Mouse (Mus musculus): ENCODE data around the gene Iqgap2. TPM values are rescaled to one million over a fixed set of nuclear protein-coding genes. Genes with fewer than 3 reads are reported as not detected.

The Iqgap2 gene
- polyA plus RNA-seq, 1 experiment from 2014 or later: 3.0 TPM

DNA sequence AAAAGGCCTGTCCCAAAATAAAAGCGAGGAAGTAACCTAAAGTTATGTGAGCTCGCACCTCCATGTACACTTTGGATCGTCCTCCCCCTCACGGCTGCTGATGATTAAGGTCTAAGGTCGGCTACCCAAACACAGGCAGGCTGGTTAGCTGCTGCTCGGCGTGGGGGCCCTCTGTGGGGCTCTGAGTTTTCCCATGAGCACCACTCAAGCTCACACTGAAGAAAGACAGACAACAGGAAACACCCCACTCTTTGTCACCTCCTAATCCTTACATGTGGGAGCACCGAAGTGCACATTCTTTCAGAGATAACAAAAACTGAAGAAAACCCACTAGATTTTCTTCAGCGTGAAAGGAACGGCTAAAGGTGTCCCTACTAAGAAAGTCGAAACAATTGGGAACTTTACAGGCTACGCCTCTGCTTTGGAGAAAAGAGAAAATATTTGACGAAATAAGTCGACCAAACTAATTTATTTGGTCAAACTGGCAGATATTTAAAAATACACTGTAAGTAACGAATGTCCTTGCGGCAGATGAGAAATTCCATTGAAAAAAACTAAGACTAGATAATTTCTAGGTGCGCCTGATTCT is 274.5 kb downstream of the Iqgap2 start:
- Histone ChIP-seq H3K4me3 (ENCODE audit: low read depth, low read length) (peak overlapping the region; percentile 87), H3K9ac (ENCODE audit: low read depth, low read length) (peak overlapping the region; percentile 92), H3K36me3 (ENCODE audit: control insufficient read depth, insufficient read depth, low read length) (no peaks in the 10 kb centered on the region), H3K27ac (ENCODE audit: low read length) (no peak overlapping the region), H3K4me1 (ENCODE audit: control insufficient read depth, insufficient read depth, low read length) (peaks cover 29% of the 10 kb centered on the region), H3K27me3 (ENCODE audit: control insufficient read depth, insufficient read depth, low read depth, low read length) (no peaks in the 10 kb centered on the region), H3K4me2 (ENCODE audit: low read length) (peak overlapping the region; percentile 79), H3K9me3 (replicated peaks; ENCODE audit: control insufficient read depth, low read length, poor library complexity, severe bottlenecking) (no peaks in the 10 kb centered on the region)
- WGBS: 7% methylated on average over 17 of the region's 17 CpGs
- ATAC-seq: no peak

DNA sequence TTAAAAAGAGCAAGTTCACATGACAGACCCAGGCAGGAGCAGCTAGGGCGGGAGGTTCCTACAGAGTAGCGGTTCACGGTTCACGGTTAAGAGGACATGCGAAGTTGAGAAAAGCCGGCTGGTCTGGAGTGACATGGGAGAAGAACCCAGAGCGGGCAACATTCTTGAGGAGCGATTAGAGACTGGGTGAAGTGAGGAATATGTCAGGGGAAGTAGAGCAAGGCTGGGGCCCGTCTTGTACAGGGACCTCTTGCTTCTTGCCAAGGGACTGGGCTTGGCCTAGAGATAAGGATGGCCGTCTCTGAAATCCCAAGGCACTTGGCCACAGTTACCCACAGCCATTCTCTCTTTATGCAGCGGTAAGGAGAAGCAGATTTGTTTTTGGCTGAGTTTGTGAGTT is 275.2 kb downstream of the Iqgap2 start:
- Histone ChIP-seq H3K9ac (ENCODE audit: low read depth, low read length) (peak overlapping the region; percentile 92; the same call in 1 of the 2 replicates), H3K4me1 (ENCODE audit: control insufficient read depth, insufficient read depth, low read length) (peaks cover 29% of the 10 kb centered on the region), H3K4me2 (ENCODE audit: low read length) (peak overlapping the region; percentile 79), H3K27me3 (ENCODE audit: control insufficient read depth, insufficient read depth, low read depth, low read length) (no peaks in the 10 kb centered on the region), H3K27ac (ENCODE audit: low read length) (no peak overlapping the region), H3K36me3 (ENCODE audit: control insufficient read depth, insufficient read depth, low read length) (no peaks in the 10 kb centered on the region), H3K9me3 (replicated peaks; ENCODE audit: control insufficient read depth, low read length, poor library complexity, severe bottlenecking) (no peaks in the 10 kb centered on the region), H3K4me3 (ENCODE audit: low read depth, low read length) (peak overlapping the region; percentile 87)
- 48% methylated on average over 11 of the region's 11 CpGs for WGBS
- ATAC-seq: no peak

- WGBS: 68% methylated on average over 6 of the region's 6 CpGs
- no peak overlapping the region for H3K4me3 ChIP-seq (ENCODE audit: low read depth, low read length)
- peaks cover 29% of the 10 kb centered on the region for H3K4me1 ChIP-seq (ENCODE audit: control insufficient read depth, insufficient read depth, low read length)
- no peak for ATAC-seq
- H3K36me3 ChIP-seq (ENCODE audit: control insufficient read depth, insufficient read depth, low read length): 0 out of 2 replicates have a peak, but pooled peaks cover 3% of the 10 kb centered on the region
- H3K4me2 ChIP-seq (ENCODE audit: low read length): no peak overlapping the region
- no peaks in the 10 kb centered on the region for H3K27me3 ChIP-seq (ENCODE audit: control insufficient read depth, insufficient read depth, low read depth, low read length)
- no peak overlapping the region for H3K9ac ChIP-seq (ENCODE audit: low read depth, low read length)
- no peaks in the 10 kb centered on the region; the same call in 1 of the 2 replicates for H3K9me3 ChIP-seq (replicated peaks; ENCODE audit: control insufficient read depth, low read length, poor library complexity, severe bottlenecking)
- no peak overlapping the region for H3K27ac ChIP-seq (ENCODE audit: low read length)
Observed at GRCm38 (mm10) chr13:95614757-95615156, 277.0 kb downstream of the Iqgap2 start.

DNA sequence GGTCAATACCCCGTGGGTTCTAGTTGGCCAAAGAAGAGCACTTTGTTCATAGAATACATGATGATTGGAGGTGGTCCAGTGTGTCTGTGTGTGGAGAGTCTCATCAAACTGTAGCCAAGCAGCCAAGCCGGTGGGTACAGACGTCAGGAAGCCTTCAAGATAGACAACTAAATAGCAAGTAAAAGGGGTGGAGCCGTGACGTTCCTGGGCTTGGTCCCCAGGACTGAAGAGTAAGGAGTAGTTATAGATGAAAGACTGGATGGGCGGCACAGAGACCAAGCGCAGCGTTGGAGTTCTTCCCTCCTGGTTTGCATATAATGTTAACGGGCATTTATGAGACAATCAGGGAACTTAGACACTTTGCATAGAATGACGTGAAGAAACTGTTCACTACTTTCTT is 279.5 kb downstream of the Iqgap2 start:
- Histone ChIP-seq H3K4me2 (ENCODE audit: low read length) (no peak overlapping the region), H3K27me3 (ENCODE audit: control insufficient read depth, insufficient read depth, low read depth, low read length) (no peaks in the 10 kb centered on the region), H3K27ac (ENCODE audit: low read length) (no peak overlapping the region), H3K36me3 (ENCODE audit: control insufficient read depth, insufficient read depth, low read length) (0 out of 2 replicates have a peak, but pooled peaks cover 3% of the 10 kb centered on the region), H3K9me3 (replicated peaks; ENCODE audit: control insufficient read depth, low read length, poor library complexity, severe bottlenecking) (no peaks in the 10 kb centered on the region; the same call in none of the 2 replicates), H3K4me1 (ENCODE audit: control insufficient read depth, insufficient read depth, low read length) (peaks cover 24% of the 10 kb centered on the region), H3K4me3 (ENCODE audit: low read depth, low read length) (no peak overlapping the region), H3K9ac (ENCODE audit: low read depth, low read length) (no peak overlapping the region)
- no peak for ATAC-seq
- WGBS: 91% methylated on average over 10 of the region's 10 CpGs

- 82% methylated on average over 4 of the region's 4 CpGs for WGBS
- Histone ChIP-seq H3K27ac (ENCODE audit: low read length) (no peak overlapping the region), H3K27me3 (ENCODE audit: control insufficient read depth, insufficient read depth, low read depth, low read length) (no peaks in the 10 kb centered on the region), H3K4me1 (ENCODE audit: control insufficient read depth, insufficient read depth, low read length) (peaks cover 20% of the 10 kb centered on the region), H3K4me3 (ENCODE audit: low read depth, low read length) (no peak overlapping the region), H3K4me2 (ENCODE audit: low read length) (no peak overlapping the region), H3K36me3 (ENCODE audit: control insufficient read depth, insufficient read depth, low read length) (0 out of 2 replicates have a peak, but pooled peaks cover 3% of the 10 kb centered on the region), H3K9me3 (replicated peaks; ENCODE audit: control insufficient read depth, low read length, poor library complexity, severe bottlenecking) (no peaks in the 10 kb centered on the region; the same call in none of the 2 replicates), H3K9ac (ENCODE audit: low read depth, low read length) (no peak overlapping the region)
- no peak for ATAC-seq
Observed at GRCm38 (mm10) chr13:95611752-95612151, 280.0 kb downstream of the Iqgap2 start.

DNA sequence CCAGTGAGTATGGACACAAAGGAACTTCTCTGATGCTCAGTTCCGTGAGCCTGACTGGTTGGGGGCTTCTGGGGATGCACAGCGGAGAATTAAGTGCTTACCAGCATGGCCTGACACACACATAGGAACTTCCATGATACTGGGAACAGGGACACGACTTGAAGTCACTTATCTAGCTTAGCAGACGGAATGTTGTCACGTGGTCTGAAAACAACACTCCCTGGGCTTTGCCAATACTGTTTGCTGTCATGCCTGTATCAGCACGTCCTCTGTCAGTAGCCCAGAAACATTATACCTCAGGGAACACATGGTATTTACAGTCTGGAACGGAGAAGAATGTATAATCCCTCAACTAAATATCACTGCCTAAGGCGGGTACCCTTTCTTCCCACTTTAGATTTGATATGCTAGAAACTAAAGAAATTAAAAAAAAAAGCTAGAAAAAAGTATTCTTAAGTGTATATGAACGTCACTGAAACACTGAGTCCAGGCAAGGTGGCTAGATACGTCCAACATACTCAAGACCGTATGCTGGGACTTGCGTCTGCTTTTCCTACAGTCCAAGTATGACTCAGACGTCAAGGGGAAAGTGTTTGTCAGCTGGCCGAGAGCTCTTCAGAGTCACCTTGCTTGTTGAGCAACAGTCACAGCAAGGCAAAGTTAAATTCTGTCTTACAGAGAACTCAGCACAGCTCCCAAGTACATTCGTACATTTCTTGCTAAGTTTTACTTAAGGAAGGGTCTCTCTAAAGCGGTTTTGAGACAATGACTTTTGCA is 280.7 kb downstream of the Iqgap2 start:
- H3K36me3 ChIP-seq (ENCODE audit: control insufficient read depth, insufficient read depth, low read length): peaks cover 8% of the 10 kb centered on the region; the same call in 1 of the 2 replicates
- no peak overlapping the region for H3K9ac ChIP-seq (ENCODE audit: low read depth, low read length)
- H3K4me3 ChIP-seq (ENCODE audit: low read depth, low read length): no peak overlapping the region
- no peaks in the 10 kb centered on the region for H3K27me3 ChIP-seq (ENCODE audit: control insufficient read depth, insufficient read depth, low read depth, low read length)
- H3K4me2 ChIP-seq (ENCODE audit: low read length): no peak overlapping the region
- H3K9me3 ChIP-seq (replicated peaks; ENCODE audit: control insufficient read depth, low read length, poor library complexity, severe bottlenecking): no peaks in the 10 kb centered on the region; the same call in none of the 2 replicates
- ATAC-seq: no peak
- no peak overlapping the region for H3K27ac ChIP-seq (ENCODE audit: low read length)
- 86% methylated on average over 16 of the region's 16 CpGs for WGBS
- peaks cover 12% of the 10 kb centered on the region for H3K4me1 ChIP-seq (ENCODE audit: control insufficient read depth, insufficient read depth, low read length)

DNA sequence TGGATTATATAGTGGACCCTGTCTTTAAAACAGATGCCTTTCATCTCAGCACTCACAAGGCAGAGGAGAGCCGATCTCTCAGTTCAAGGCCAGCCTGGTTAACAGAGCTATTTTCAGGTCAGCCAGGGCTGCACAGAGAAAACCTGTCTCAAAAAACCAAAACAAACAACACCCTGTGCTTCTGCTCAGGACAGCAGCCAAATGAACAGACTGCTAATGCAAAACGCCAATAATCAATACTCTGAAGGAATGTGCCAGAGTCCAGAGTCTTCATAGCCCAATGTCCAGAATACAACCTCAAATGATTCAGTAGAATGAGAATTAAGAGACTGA is 282.7 kb downstream of the Iqgap2 start:
- Histone ChIP-seq H3K4me2 (ENCODE audit: low read length) (no peak overlapping the region), H3K4me3 (ENCODE audit: low read depth, low read length) (no peak overlapping the region), H3K4me1 (ENCODE audit: control insufficient read depth, insufficient read depth, low read length) (no peaks in the 10 kb centered on the region), H3K27ac (ENCODE audit: low read length) (no peak overlapping the region), H3K9me3 (replicated peaks; ENCODE audit: control insufficient read depth, low read length, poor library complexity, severe bottlenecking) (no peaks in the 10 kb centered on the region; the same call in none of the 2 replicates), H3K27me3 (ENCODE audit: control insufficient read depth, insufficient read depth, low read depth, low read length) (no peaks in the 10 kb centered on the region), H3K36me3 (ENCODE audit: control insufficient read depth, insufficient read depth, low read length) (peaks cover 18% of the 10 kb centered on the region), H3K9ac (ENCODE audit: low read depth, low read length) (no peak overlapping the region)
- ATAC-seq: no peak
- 82% methylated on average over 2 of the region's 2 CpGs for WGBS

- Histone ChIP-seq H3K4me3 (ENCODE audit: low read depth, low read length) (no peak overlapping the region), H3K27ac (ENCODE audit: low read length) (no peak overlapping the region), H3K9ac (ENCODE audit: low read depth, low read length) (no peak overlapping the region), H3K4me2 (ENCODE audit: low read length) (no peak overlapping the region), H3K36me3 (ENCODE audit: control insufficient read depth, insufficient read depth, low read length) (peaks cover 23% of the 10 kb centered on the region), H3K4me1 (ENCODE audit: control insufficient read depth, insufficient read depth, low read length) (no peaks in the 10 kb centered on the region), H3K9me3 (replicated peaks; ENCODE audit: control insufficient read depth, low read length, poor library complexity, severe bottlenecking) (no peaks in the 10 kb centered on the region; the same call in none of the 2 replicates), H3K27me3 (ENCODE audit: control insufficient read depth, insufficient read depth, low read depth, low read length) (no peaks in the 10 kb centered on the region)
- WGBS: 91% methylated on average over 6 of the region's 6 CpGs
- no peak for ATAC-seq
Observed at GRCm38 (mm10) chr13:95608416-95609087, 283.2 kb downstream of the Iqgap2 start.

DNA sequence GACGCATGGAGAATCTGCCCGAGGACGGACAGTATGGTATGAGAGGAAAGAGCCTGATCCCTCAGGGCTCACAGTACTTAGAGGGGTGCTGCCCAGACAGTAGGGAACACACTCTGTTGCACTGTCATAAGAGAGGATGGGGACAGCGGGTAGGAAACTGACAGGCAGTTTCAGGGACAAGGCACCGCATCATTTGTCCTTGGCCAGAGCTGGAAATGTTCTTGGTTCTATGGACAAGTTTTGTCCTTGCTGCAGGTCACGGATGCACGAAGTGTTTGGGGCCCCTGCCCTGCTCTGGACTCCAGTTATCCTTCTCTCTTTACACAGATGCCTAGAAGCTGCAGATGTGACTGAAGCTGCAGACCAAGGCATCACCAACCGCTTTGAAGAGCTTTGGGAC is 284.7 kb downstream of the Iqgap2 start:
- H3K9me3 ChIP-seq (replicated peaks; ENCODE audit: control insufficient read depth, low read length, poor library complexity, severe bottlenecking): no peaks in the 10 kb centered on the region; the same call in none of the 2 replicates
- ATAC-seq: no peak
- H3K4me3 ChIP-seq (ENCODE audit: low read depth, low read length): no peak overlapping the region
- WGBS: 95% methylated on average over 8 of the region's 8 CpGs
- no peak overlapping the region for H3K27ac ChIP-seq (ENCODE audit: low read length)
- peaks cover 32% of the 10 kb centered on the region for H3K36me3 ChIP-seq (ENCODE audit: control insufficient read depth, insufficient read depth, low read length)
- no peak overlapping the region for H3K4me2 ChIP-seq (ENCODE audit: low read length)
- H3K9ac ChIP-seq (ENCODE audit: low read depth, low read length): no peak overlapping the region
- no peaks in the 10 kb centered on the region for H3K27me3 ChIP-seq (ENCODE audit: control insufficient read depth, insufficient read depth, low read depth, low read length)
- H3K4me1 ChIP-seq (ENCODE audit: control insufficient read depth, insufficient read depth, low read length): no peaks in the 10 kb centered on the region
